Mouse (Mus musculus): ENCODE measurements around the gene Adam20.
"Not testable (repeated sequence)": the region's sequence is repeated elsewhere in the genome, so short reads cannot be mapped to it uniquely, and the experiment has no call there.

Gene Adam20

GRCm38 (mm10) chr8:40792973-40793372 is at the start of gene Adam20:
TSS of gene Adam20 (plus strand) at chr8:40793273.
- DNase-seq (ENCODE audit: low spot score): not testable (repeated sequence)

GRCm38 (mm10) chr8:40751908-40752307 is 41.2 kb upstream of the Adam20 start, which contains the start of gene Adam25:
TSS of gene Adam25 (plus strand) at chr8:40752208.
- DNase-seq (ENCODE audit: low spot score): not testable (repeated sequence)

GRCm38 (mm10) chr8:40783320-40783719 is 9.8 kb upstream of the Adam20 start:
- DNase-seq (ENCODE audit: low spot score): no peak

DNA sequence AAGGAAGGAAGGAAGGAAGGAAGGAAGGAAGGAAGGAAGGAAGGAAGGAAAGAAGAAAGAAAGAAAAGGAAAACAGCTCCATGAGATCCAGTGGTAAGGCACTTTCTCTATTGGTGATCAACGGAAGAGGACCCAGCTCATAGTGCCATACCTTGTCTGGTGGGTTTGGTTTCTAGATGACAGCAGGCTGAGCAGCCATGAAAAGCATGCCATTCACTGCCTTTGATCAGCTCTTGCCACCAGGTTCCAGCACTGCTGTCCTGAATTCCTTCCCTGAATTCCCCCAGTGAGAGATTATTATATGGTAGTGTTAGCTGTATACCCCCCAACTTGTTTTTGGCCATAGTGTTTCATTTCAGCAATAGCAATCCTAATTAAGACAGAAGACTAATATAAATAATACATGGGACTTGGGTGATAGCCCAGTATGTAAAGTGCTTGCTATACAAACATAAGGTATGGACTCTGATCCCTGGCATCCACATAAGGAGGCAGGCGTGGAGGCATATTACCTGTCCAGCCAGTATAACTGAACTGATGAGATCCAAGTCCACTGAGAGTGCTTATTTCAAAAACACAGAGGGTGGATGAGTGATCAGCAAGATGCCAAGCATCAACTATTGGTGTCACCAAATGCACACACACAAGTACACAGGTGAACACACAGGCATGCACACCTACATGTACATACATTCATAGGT is 10.5 kb downstream of the Adam20 start:
- DNase-seq (ENCODE audit: low spot score): no peak
